Mouse (Mus musculus) limb, embryonic 14.5 days (tissue): ENCODE measurements around the gene Fars2. TPM values are rescaled to one million over a fixed set of nuclear protein-coding genes. Genes with fewer than 3 reads are reported as not detected.

Source experiments
- ATAC-seq: fragments of 200-750 bp; cut with Nextera tagmentation; 2 replicates; pipeline ENCODE4 v1.8.0; 2017; ENCODE audit warnings: low read depth, moderate number of reproducible peaks, moderate TSS enrichment; ENCODE audit not compliant: low FRiP score
- DNase-seq: peaks from one replicate; pipeline ENCODE4 v3.0.0-alpha.2; 2015; ENCODE audit warnings: low spot score
- H3K27ac ChIP-seq: fragments of 300-500 bp; sonication (generic); replicated peaks from 2 replicates; pipeline ENCODE4 v1.5.1; 2014; ENCODE audit warnings: low read depth, mild to moderate bottlenecking, low read length, moderate library complexity, mixed read lengths
- H3K27me3 ChIP-seq: fragments of 300-500 bp; sonication (generic); 2 replicates; pipeline ENCODE4 v1.6.1; 2014; ENCODE audit warnings: low read length, mixed read lengths; ENCODE audit not compliant: control insufficient read depth, insufficient read depth
- H3K36me3 ChIP-seq: fragments of 300-500 bp; sonication (generic); 2 replicates; pipeline ENCODE4 v1.6.1; 2014; ENCODE audit warnings: mild to moderate bottlenecking, low read length, moderate library complexity, mixed read lengths; ENCODE audit not compliant: control insufficient read depth, insufficient read depth
- H3K4me1 ChIP-seq: fragments of 300-500 bp; sonication (generic); 2 replicates; pipeline ENCODE4 v1.6.1; 2014; ENCODE audit warnings: antibody characterized with exemption, low read length, mixed read lengths; ENCODE audit not compliant: control insufficient read depth, insufficient read depth
- H3K4me2 ChIP-seq: fragments of 300-500 bp; sonication (generic); replicated peaks from 2 replicates; pipeline ENCODE4 v1.6.1; 2014; ENCODE audit warnings: low read depth, mild to moderate bottlenecking, low read length, moderate library complexity; ENCODE audit not compliant: severe bottlenecking
- H3K4me3 ChIP-seq: fragments of 300-500 bp; sonication (generic); replicated peaks from 2 replicates; pipeline ENCODE4 v1.5.1; 2014; ENCODE audit warnings: low read length
- H3K9ac ChIP-seq: fragments of 300-500 bp; sonication (generic); 2 replicates; pipeline ENCODE4 v1.6.1; 2014; ENCODE audit warnings: mild to moderate bottlenecking, low read depth, low read length, moderate library complexity; ENCODE audit not compliant: severe bottlenecking
- H3K9me3 ChIP-seq: fragments of 300-500 bp; sonication (generic); 2 replicates; pipeline ENCODE4 v1.6.1; 2016; ENCODE audit warnings: low read length; ENCODE audit not compliant: control insufficient read depth
- POLR2A ChIP-seq: fragments of 200-500 bp; IDR thresholded peaks from 2 replicates; pipeline ENCODE4 v1.8.0; 2012; ENCODE audit warnings: inconsistent platforms, mild to moderate bottlenecking, moderate library complexity, borderline replicate concordance; ENCODE audit not compliant: insufficient read depth, insufficient read length; ENCODE audit errors: extremely low read depth
- WGBS: fragments of 180-500 bp; shearing (Covaris S2); extraction: QIAGEN DNeasy Blood & Tissue Kit; methylation state at CpG from one replicate; pipeline ENCODE4 v1.1.7; 2014; 5-methylcytosine and 5-hydroxymethylcytosine counted together
- polyA plus RNA-seq, 2 experiments: library from polyadenylated mRNA; depleted of rRNA in 1 of 2; stranded (reverse) in 1 of 2; unstranded in 1 of 2; fragments of >200 nt; fragmentation: Nextera tagmentation in 1 of 2; extraction: Ambion mirVana in 1 of 2; gene quantifications; 2 replicates each; pipeline versions ENCODE4 v1.2.1 to v1.2.3; 2012 to 2014

The Fars2 gene
- polyA plus RNA-seq, 2 experiments: 27.6 to 35.2 TPM

GRCm38 (mm10) chr13:36468963-36469362 lies 351.8 kb downstream of the Fars2 start:
- no peaks in the 10 kb centered on the region for H3K27me3 ChIP-seq
- H3K27ac ChIP-seq: no peak overlapping the region
- H3K4me3 ChIP-seq: no peak overlapping the region
- H3K9me3 ChIP-seq: no peaks in the 10 kb centered on the region
- H3K4me1 ChIP-seq: no peaks in the 10 kb centered on the region
- ATAC-seq: no peak
- no peak overlapping the region for H3K4me2 ChIP-seq
- H3K9ac ChIP-seq: no peak overlapping the region
- 78% methylated on average over 2 of the region's 2 CpGs for WGBS
- H3K36me3 ChIP-seq: no peaks in the 10 kb centered on the region
- no peak for DNase-seq
- TF ChIP-seq POLR2A: no peak

GRCm38 (mm10) chr13:36469412-36470125 lies 352.4 kb downstream of the Fars2 start:
- H3K9me3 ChIP-seq: no peaks in the 10 kb centered on the region
- H3K27ac ChIP-seq: no peak overlapping the region
- ATAC-seq: no peak
- H3K4me2 ChIP-seq: no peak overlapping the region
- DNase-seq: no peak
- H3K27me3 ChIP-seq: no peaks in the 10 kb centered on the region
- H3K4me3 ChIP-seq: no peak overlapping the region
- WGBS: 80% methylated on average over 2 of the region's 2 CpGs
- TF ChIP-seq POLR2A: no peak
- no peak overlapping the region for H3K9ac ChIP-seq
- H3K36me3 ChIP-seq: no peaks in the 10 kb centered on the region
- H3K4me1 ChIP-seq: no peaks in the 10 kb centered on the region

- Histone ChIP-seq H3K27me3 (no peaks in the 10 kb centered on the region), H3K4me3 (no peak overlapping the region), H3K4me2 (no peak overlapping the region), H3K27ac (no peak overlapping the region), H3K4me1 (no peaks in the 10 kb centered on the region), H3K36me3 (no peaks in the 10 kb centered on the region), H3K9ac (no peak overlapping the region), H3K9me3 (no peaks in the 10 kb centered on the region)
- DNase-seq (no peak), ATAC-seq (no peak)
- 55% methylated on average over 5 of the region's 5 CpGs for WGBS
- TF ChIP-seq POLR2A: no peak
These were observed 360.4 kb downstream of the Fars2 start for GRCm38 (mm10) chr13:36477648-36478047.

- 45% methylated on average over 3 of the region's 3 CpGs for WGBS
- H3K9me3 ChIP-seq: no peaks in the 10 kb centered on the region
- no peak for ATAC-seq
These were observed 361.0 kb downstream of the Fars2 start for GRCm38 (mm10) chr13:36478243-36478642.

GRCm38 (mm10) chr13:36480101-36480500 lies 362.9 kb downstream of the Fars2 start:
- DNase-seq (no peak), ATAC-seq (no peak)
- Histone ChIP-seq H3K9me3 (no peaks in the 10 kb centered on the region), H3K27ac (no peak overlapping the region), H3K9ac (no peak overlapping the region), H3K36me3 (no peaks in the 10 kb centered on the region), H3K4me2 (no peak overlapping the region), H3K27me3 (no peaks in the 10 kb centered on the region), H3K4me1 (no peaks in the 10 kb centered on the region), H3K4me3 (no peak overlapping the region)
- no peak for TF ChIP-seq POLR2A
- whole genome bisulfite sequencing: 94% methylated on average over 2 of the region's 2 CpGs

More at GRCm38 (mm10) chr13:36478243-36478642, 361.0 kb downstream of the Fars2 start:
- no peaks in the 10 kb centered on the region for H3K27me3 ChIP-seq
- DNase-seq: no peak
- no peaks in the 10 kb centered on the region for H3K36me3 ChIP-seq
- H3K9ac ChIP-seq: no peak overlapping the region
- no peak for TF ChIP-seq POLR2A
- H3K4me1 ChIP-seq: no peaks in the 10 kb centered on the region
- no peak overlapping the region for H3K4me3 ChIP-seq
- H3K4me2 ChIP-seq: no peak overlapping the region
- H3K27ac ChIP-seq: no peak overlapping the region
